Mouse (Mus musculus) erythroid progenitor cell, adult 5-6 weeks (primary cell): ENCODE measurements around the gene Elavl4. TPM values are rescaled to one million over a fixed set of nuclear protein-coding genes. Genes with fewer than 3 reads are reported as not detected.

Experiments
- ATAC-seq: replicated peaks from 2 replicates; pipeline ENCODE4 v1.8.0; 2016; ENCODE audit warnings: moderate number of reproducible peaks, mild to moderate bottlenecking, moderate TSS enrichment, inconsistent platforms; ENCODE audit not compliant: poor library complexity, low FRiP score, severe bottlenecking
- total RNA-seq, 2 experiments: library from RNA; stranded (forward) in 1 of 2; stranded (reverse) in 1 of 2; fragments of 150-400 nt in 1 of 2; fragments of 186-747, 209-891 nt in 1 of 2; gene quantifications; 2 replicates each; pipeline versions ENCODE4 v1.2.3 to v1.2.4; 2015 to 2017; ENCODE audit warnings: low replicate concordance in 2 of 2

Gene Elavl4
- total RNA-seq, 2 experiments from 2014 or later: not detected

GRCm38 (mm10) chr4:110270046-110270445 is 81.7 kb downstream of the Elavl4 start:
- ATAC-seq: no peak

DNA sequence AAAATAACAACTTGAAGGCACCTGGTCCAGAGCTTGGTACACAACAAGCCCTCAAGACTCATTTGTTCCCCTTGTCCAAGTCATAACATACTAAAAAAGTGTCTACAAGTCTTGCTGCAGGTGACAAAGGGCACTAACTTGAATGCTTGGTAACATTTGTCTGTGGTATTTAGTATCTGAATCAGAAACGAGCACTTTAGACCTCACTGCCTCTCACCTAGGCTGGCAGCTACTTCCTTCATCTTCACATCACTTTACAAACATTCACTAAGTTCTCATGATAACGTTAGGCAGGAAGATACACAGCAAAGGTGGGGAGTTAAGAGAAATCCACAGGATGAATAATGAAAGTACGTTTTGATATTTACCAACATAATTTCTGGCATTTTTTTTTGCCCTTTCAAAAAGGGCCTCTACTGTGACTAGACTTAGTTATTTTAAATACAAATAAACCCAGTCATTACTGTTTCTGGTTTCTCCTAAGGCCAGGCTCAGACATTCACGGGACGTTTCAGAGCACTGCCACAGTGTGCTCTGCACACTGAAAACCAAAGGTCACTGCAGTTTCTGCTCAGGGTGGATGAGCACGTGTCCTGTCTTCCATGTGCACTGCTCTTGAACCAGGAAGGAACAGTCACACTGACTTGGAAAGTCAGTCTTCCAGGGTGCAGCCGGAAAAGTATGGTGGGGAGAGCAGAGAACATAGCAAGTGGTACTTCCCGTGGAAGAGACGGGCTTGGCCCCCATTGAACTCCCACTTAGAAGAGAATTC is 84.7 kb downstream of the Elavl4 start:
- no peak for ATAC-seq

DNA sequence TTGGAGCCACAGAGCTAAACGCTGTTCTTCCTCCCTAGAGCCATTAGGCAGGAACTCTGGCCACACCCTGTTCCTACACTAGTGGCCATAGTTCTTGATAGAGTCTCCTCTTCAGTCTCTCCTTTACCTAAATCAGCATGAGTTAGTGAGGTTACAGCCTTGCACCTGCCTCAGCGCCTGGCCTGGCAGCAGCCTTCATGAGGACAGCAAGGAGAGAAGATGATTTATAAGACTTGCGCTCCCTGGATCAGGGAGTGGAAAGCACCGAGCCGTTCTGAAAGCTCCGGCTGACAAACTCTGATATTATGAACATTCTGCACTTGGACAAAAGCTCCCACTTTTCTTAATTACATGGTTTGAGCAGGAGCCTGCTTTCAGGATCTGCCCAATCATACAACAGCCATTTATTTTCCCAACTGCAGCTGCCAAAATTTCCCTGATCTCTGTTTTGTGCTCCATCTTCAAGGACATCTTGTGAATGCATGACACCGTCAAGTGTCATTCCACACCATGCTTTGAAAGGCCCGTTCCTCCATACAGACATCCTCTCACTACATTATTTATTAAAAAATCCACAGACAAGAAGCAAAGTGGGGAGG is 87.3 kb downstream of the Elavl4 start:
- no peak for ATAC-seq

GRCm38 (mm10) chr4:110257360-110257759 is 94.3 kb downstream of the Elavl4 start:
- no peak for ATAC-seq

- no peak for ATAC-seq
These were observed 96.1 kb downstream of the Elavl4 start for GRCm38 (mm10) chr4:110255617-110256016.

DNA sequence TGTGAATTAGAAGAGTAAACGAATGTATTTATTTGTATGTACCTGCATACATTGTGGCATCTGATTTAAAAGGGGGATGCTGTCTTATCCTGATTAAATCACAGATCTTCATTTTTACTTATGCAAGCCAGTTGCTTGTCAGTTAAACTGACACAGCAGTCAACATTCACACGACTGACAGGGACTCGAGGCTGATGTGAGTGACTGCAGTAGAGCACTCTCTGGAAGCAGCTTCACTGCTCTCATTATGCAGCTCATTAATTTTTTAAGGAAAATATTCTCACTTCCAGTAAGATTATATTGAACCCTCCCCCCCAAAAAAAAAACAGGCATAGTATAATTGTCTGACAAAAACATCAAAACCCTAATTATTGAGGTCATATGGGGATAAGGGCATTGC is 101.7 kb downstream of the Elavl4 start:
- ATAC-seq: no peak

DNA sequence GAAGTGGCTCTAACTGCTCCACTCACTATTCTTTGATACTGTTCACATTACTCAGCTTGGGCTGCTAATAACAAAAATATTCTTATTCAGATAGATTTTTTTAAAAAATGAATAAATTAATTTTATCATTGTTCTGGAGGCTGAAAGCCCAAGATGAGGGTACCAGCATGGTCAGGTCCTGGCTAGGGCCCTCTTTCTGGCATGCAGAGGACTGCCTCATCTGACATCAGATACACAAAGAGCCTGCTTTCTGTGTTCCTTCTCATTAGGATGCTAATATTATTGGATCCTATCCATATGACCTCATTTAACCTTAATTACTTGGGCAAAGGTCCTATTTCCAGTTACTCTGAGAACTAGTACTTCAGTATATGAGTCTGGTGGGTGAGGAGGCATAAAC is 108.8 kb downstream of the Elavl4 start:
- no peak for ATAC-seq

- no peak for ATAC-seq
These were observed 117.2 kb downstream of the Elavl4 start for GRCm38 (mm10) chr4:110234554-110234953.

DNA sequence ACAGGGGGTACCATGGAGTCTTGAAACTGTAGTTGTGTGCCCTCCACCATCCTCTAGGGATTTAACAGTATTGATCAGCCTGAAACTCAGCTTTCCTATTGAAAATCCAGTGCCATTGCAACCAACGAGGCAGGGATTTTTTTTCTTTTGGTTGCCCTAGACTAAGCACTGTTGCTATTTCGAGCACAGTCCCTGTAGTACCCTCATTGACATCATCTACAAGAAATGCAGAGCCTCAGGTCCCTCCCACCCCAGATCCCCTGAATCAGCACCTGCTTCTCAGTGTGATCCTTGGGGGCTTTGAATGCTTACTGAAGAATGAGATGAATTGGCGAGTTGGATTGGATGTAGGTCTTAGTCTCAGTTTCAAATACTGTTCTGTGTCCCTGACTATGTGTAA is 119.4 kb downstream of the Elavl4 start:
- no peak for ATAC-seq

- ATAC-seq: no peak
These were observed 119.9 kb downstream of the Elavl4 start for GRCm38 (mm10) chr4:110231799-110232198.

DNA sequence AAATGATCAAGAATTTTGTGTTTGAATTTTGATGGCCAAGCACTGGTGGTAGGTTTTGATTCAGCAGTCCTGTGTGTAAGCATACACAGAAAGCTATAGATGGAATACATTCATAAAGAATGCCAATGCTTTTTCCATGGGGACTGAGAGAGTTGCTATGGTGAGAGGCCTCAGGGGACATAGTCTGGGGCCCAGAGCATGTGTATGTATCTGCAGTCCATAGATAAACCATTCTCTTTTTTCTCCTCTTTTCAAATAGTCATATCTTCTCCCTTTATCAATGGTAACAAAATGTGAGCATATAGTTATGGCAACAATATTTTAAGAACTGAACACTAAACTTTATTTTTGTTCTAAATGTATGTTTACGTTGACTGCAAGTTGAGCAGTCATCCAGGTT is 122.1 kb downstream of the Elavl4 start:
- ATAC-seq: no peak

DNA sequence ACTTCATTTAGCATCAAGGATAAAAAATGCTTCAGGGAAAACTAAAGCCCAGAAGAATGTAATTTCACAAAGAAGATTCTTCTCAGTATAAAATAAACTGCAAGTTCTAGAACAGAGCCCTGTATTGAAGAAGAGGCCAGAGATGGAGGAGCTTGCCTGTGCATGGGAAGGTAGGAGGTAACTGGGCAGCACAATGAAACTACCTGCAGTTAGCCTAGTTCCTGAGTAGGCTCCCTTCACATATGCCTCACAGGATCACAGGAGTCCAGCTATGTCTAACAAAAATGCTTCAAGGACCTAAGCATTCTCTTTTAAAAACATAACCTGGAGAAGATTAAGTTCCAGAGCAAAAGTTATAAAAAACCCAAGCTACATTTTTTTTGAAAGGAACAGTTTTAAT is 122.5 kb downstream of the Elavl4 start:
- ATAC-seq: no peak

DNA sequence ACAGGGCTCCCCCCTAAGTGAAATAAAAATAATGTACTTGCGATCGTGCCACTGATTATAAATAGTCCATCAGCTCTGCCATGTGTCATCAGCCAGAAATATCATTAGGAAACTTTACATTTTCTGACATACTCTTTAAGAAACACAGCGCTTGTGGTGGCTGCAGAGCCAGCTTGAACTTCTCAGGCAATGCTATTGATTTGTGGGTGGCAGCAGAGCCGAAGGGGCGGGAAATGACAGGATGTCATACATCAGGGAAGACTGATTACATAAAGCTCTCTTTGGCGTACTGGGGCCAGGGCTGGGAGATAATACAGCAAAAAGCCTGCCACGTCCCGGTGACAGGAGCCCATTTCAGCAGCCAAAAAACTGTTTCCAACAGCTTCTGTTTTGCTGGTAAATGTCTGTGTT is 124.1 kb downstream of the Elavl4 start:
- ATAC-seq: no peak

DNA sequence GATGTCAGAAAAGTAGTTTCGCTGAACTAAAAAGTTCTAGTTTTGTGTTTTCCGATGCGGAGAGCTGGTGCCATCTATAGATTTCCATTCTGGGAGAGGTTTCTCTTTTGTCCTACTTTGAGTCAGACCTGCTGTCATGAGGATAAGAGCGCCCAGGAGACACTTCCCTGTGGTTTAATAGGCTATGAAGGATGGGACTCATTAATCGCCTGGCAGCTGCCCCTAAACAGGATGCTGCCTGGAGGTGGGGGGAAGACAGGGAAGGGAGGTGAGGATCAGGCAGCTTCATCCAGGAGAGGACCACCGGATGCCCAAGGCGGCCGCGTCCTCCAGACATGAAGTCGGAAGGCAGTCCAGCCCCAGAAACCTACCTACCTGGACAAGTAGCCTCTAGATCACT is 126.2 kb downstream of the Elavl4 start:
- no peak for ATAC-seq

DNA sequence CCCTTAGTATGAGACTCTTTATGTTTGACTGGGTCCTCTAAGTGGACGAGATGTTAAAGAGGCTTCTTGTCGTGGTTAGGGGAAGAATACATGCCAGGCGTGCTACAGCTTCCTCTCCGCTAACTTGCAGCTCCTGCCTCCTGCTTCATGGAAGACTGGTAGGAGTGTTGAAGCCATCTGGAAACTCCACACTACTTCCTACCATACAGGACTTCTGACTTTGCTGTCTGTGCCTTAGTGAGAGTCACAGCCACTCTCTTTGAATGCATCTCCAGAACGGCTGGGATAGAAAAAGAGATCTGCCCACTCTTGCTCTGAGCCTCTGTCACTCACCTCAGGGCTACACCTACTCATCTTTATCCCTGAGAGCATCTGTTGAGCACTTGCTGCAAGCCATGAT is 132.9 kb downstream of the Elavl4 start:
- no peak for ATAC-seq

DNA sequence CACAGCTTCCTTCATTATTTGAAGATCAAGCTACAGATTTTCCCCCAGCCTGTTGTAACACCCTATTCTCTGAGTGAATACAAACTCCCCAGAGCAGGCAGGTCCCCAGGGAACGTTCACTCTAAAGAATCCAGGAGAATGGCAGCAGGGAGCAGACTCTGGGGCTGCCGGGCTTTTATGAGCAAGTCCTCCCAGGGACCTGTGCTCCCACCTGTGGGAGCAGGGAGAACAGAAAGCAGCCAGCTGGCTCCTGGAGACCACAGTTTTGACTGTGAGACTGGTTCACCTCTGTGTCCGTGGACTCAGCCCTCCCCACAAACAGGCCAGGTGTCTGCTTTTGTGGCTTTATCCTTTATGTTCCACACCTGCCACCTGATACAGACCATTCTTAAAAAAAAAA is 134.2 kb downstream of the Elavl4 start:
- ATAC-seq: no peak

DNA sequence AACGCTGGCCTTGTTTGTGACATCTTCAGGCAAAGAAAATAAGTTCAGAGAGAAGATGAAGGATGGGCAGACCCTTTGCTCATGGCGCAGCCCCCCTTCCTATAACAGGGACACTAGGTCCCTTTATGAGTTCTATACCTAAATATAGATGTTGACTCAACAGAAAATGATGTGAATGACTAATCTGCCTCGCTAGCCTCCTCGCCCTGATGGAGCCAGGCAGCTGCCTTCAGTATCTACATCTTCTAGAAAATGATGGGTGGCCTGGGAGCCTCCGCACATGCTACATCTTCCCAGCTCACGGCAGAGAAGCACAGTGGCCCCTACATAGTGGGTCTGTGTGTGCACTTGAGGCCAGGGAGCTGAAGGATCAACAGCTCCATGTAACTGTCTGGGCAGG is 137.2 kb downstream of the Elavl4 start:
- no peak for ATAC-seq

- no peak for ATAC-seq
These were observed 138.0 kb downstream of the Elavl4 start for GRCm38 (mm10) chr4:110213666-110214065.

DNA sequence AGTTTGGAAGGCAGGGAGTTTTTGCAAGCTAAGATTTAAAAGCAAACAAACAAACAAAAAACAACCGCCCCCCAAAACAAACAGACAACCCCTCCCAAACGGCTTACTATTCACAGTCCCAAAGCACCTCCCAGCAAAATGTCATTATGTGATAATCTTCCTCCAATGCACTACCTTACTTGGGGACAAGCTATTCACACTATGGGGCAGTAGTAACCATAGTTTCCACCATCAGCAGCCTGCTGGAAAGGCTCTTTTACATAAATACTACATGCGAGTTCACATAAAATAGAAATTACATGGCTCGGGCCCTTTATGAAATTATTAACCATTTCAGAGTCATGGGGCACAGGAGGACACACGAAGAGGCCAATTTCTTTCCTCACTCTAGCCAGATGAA is 141.5 kb downstream of the Elavl4 start:
- no peak for ATAC-seq

DNA sequence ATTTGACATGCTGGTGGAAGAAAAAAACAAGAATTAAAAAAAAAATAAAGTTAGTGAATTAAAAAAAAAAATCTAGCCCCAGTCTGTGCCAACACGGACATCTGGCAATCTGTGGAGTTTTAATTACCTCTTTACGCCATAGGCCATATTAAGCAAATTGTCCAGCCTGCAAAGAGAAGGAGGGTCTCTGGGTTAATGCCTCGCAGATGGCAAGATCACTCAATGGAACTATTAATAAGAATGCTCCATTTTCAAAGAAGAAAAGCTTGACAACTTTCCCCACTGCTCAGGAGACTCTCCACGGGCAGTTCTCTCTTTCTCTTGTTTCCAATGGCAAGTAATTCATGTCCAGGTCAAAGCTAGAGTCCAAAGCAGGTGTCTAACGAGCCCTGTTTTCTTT is 142.1 kb downstream of the Elavl4 start:
- no peak for ATAC-seq

DNA sequence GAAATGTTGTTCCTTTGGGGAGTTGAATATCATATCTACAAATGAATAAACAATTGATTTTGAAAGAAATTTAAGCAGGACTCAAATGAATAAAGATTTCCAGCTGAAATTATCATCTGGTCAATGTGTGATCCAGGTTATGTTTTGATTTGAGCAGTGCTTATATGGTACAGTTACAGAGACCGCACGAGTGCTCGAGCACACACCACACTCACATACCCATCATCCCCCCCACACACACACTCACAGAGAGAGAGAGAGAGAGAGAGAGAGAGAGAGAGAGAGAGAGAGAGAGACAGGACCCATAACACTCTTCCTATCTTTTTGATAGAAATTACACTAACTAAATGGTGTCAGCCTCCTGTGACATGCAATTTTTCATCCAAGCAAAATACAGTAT is 150.0 kb downstream of the Elavl4 start:
- ATAC-seq: no peak

DNA sequence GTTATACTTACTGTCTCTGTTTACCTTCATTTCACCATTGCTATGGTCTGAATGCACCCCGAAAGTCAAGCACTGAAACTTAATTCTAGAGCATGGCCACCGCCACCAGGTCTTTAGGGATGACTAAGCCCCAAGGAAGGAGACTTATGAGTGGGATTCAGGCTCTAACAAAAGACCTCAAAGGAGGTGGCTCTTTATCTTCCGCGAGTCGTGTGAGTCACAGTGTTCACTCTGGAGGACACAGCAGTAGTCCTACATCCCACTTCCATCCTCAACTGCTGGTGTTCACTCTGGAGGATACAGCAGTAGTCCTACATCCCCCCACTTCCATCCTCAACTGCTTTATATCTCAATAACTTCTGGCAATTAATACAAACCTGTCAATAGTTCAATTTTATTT is 151.8 kb downstream of the Elavl4 start:
- no peak for ATAC-seq
